Mouse (Mus musculus): ENCODE results near the gene Atp2b2.

The Atp2b2 gene

DNA sequence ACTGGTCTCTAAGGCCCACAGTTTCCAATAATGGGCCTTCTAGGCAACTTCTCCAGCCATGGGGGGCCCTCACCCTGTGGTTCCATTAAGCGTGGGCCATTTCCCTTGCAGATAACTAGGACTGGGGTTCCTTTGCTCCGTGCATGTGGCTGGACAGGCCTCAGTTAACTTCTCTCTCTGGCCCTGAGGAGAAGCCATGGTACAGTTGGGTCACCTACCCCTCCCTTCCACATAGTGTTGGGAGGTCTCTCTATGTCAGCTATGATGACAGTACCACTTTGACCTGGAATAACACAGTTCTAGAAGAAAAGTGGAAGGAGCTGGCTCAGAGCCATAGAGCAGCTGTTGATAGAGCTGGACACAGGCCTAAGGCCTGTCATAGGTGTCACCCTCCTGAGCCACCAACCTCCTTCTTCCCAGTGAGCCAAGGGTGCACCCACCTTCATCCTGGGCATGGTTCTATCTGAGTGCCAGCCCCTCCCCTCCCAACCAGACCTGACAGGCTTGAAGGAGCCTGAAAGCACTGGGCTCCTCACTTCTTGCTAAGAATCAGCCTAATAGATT, 185.0 kb downstream of the Atp2b2 start:
- no peak for DNase-seq (ENCODE audit: low read depth)

DNA sequence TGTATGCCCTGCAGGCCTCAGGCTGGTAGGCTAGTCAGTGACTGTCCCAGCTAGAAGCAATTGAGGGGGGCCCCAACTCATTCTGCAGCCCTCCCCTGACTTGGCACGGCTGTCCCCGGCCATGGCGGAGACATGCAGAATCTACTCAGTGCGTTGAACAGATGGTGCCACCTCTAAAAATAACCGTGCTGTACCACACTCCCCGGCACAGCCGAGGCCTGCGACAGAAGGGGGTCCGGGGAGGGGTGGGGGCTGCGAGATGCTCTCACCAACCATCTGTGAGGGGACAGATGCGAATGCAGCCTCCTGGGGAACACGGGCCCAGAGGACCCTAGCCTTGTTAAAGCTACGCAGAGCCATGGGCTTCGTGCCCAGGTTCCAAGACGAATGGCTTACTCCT, 185.6 kb downstream of the Atp2b2 start:
- DNase-seq (ENCODE audit: low read depth): no peak

DNA sequence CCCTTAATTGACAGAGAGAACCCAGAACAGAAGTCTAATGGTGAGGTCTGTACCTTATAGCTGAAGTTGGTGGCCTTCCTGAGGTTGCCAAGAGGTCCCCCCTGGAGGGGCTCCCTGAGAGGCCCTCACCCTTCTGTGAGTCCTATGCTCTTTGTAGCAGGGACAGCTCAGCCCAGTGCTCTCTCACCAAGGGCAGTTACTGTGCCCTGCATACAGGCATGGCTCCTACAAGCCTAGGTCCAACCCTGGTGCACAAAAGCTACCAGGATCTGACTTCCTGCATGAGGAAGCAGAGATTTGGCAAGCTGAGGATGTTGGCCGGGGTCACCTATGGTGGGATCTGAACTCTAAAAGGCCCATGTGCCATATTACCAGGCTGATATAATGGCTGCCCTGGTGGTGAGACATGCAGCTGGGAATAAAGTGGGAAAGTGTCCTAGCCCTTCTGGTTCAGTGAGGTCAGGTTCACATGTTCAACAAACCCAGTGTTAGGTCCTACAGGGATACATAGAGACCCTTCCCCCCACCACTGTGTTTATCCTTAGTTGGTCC, 186.2 kb downstream of the Atp2b2 start:
- no peak for DNase-seq (ENCODE audit: low read depth)

DNA sequence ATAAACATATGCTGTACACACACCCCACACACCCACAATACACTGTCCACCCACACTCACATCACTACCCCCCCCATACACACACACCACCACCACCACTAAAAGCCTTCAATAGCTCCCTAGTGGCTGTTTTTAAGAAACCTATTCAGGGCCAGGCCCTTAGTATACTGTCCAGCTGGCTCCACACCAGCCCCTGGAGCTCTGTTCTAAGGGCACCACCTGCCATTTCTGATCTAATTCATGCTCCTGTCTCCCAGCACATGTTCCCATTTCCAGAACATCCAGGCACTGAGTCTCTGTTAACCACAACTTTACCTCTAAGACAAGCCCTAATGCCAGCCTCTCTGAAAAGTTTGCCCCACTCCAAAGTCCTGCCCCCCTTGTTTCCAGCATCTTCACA, 186.8 kb downstream of the Atp2b2 start:
- DNase-seq (ENCODE audit: low read depth): no peak

DNA sequence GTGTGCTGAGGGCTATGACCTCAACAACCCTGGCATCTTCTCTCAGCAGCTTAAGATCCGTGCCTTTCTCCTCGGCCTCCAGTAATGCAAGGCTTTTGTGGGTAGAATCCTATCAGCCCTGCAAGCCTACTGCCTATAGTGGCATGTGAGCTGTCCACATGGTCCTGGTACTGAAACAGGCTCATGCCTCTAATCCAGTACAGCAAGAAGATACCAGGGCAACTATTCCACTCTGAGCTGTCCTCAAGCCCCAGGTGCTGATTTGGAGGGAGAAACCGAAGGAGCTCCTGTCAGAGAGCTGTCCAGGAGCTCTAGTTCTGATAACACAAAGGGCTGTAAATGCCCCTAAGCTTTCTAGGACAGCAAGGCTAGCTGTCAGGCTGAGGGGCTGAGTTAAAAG, 190.1 kb downstream of the Atp2b2 start:
- DNase-seq (ENCODE audit: low read depth): peak; percentile 92

DNA sequence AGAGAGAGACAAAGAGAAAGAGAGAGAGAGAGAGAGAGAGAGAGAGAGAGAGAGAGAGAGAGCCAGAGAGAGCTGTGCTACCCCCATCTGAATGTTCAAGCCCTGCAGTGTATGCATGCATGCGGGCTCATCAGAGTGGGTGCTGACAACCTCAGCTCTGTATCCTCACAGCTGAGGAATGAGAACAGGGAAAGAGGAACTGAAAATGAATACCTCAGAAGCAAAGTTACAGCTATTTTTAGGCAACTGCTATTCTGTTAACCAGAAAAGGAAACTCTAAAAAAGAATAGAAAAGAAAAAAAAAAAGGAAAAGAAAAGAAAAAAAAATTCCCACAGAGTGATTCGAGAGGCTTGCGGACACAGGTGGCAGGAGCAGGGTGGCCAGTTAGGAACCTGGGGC, 192.6 kb downstream of the Atp2b2 start:
- no peak for DNase-seq (ENCODE audit: low read depth)

DNA sequence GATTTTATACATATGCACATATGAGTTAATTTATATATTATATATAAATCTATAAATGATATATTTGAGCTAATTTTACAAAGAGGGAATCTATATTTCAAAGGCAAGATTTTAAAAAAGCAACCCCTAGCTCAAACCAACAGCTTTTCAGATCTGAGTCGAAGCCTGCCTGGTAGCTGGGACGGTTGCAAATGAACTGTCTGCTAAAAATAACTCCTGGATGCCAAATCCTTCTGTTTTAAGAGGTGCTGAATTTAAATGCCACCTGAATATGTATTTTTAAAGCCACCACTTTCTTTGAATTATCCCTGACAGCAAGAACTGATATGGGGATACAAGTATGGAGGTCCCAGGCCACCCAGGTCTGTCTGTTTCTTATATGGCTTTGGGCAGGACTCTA, 193.8 kb downstream of the Atp2b2 start:
- DNase-seq (ENCODE audit: low read depth): no peak

DNA sequence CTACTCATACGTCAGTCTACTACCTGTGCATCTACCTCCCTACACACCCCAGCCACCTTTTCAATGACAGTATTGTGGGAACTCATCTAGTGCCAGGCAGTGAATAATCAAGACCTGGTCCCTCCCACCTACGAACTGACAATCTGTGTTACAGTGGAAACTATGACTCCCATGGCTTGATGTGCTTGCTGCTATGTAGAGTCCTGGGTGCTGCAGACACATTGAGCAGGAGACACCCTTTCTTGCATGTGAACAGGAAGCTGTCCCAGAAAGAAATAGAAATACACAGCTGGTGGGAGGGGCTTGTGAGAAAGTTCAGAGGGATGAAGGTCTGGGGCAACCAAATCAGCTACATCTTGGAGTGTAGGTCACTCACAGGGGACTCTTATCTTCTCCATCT, 195.3 kb downstream of the Atp2b2 start:
- no peak for DNase-seq (ENCODE audit: low read depth)

DNA sequence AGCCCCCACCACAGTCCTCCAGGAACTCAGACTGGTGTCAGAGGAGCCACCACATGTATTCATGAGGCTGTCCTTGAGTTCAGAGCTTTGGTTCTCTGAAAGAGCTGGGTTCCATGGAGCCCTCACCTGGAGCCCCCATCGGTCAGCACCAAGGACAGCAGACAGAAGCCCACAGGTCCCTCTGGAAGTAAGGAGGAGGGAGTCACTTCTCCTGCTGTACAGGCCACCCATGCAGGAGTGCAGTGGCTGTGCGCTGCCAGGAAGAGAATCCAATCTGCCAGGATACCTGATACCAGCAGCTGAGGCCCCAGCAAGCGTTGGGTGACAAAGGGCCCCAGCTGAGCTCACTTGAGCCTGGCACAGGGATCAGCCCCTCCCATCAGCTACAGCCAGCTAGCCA, 199.2 kb downstream of the Atp2b2 start:
- DNase-seq (ENCODE audit: low read depth): peak; percentile 20

DNA sequence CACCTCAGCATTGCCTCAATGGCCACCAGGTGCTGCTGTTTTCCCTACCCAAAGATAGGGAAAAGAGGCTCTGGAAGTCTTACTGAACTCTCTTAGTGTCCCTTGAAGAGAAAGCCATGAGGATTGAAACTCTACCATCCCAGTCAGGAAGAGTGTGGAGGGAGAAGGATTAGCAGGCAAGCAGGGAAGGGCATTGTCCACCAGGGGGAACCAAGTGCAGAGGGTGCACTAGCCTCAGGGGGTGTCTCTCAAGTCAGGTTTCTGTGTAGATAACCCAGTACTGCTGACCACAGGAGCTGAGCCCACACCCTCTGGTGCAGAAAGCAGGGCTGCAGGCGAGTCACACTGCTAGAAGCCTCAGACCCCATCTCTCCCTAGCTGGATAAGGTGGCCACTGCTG, 203.9 kb downstream of the Atp2b2 start:
- no peak for DNase-seq (ENCODE audit: low read depth)

DNA sequence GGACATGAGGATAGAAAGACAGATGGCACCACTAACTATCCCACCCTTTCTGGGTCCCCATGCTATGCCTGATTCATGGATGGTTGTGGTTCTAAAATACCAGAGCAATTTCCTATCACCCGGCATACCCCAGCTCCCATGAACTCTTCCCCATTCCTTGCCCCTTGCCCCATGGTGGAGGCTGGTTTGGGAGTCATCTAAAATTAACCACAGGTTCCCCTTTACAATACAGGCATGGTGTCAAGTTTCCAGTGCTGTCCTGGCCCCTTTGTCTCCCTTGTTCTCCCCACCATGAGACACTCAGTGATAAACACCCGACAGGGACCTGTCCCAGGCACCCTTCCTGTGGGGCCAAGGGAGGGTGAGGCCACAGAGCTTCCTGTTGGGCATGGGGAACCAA, 204.7 kb downstream of the Atp2b2 start:
- DNase-seq (ENCODE audit: low read depth): no peak

DNA sequence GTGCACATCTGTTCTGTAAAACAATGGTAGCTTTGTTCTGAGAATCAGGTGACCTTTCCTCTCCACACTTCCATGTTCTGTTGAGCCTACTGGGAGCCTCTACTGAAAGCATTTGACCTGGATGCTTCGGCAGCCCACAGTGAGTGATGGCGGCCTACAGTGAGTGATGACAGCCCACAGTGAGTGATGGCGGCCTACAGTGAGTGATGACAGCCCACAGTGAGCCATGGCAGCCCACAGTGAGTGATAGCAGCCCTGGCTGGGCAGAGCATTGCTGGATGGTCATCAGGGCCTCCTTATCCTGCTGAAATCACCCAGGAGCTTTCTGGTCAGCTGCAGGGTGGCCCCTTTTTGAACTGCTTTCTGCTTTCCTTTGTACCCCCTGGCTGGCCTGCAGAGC, 205.9 kb downstream of the Atp2b2 start:
- peak; percentile 12 for DNase-seq (ENCODE audit: low read depth)

DNA sequence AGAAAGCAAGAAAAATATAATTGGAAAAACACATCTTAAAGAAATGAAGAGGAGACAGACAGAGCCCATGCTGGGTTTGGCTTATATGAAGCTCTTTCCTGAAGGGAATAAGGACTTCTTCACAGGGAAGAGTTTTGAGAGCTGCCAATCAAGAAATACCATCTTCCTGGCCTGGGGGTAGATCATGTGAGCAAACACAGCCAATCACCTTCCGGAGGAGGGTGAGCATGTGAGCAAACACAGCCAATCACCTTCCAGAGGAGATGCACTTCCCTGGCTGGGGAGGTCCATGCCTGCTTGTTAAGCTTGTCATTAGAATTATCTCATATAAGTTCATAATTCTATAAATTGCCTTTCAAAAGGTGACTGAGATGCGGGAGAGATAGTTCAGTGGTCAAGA, 211.9 kb downstream of the Atp2b2 start:
- no peak for DNase-seq (ENCODE audit: low read depth)

DNA sequence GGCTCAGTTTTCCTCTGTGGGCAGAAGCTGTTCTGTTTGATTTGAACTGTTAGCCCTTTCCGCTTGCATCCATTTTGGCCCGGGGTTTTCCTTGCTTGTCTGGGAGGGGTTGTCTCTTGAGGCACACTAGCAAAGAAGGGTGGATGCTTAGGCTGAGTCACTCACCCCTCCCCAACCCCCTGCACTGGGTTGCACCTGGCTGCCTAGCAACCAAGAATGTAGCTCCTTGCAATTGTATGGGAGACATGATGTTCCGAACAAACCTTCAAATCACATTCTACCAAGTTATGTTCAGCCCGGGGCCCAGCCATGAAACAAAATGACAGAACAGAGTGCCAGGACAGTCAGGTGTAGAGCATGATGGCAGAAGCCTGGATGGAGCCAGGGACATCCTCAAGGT, 215.1 kb downstream of the Atp2b2 start:
- DNase-seq (ENCODE audit: low read depth): no peak

DNA sequence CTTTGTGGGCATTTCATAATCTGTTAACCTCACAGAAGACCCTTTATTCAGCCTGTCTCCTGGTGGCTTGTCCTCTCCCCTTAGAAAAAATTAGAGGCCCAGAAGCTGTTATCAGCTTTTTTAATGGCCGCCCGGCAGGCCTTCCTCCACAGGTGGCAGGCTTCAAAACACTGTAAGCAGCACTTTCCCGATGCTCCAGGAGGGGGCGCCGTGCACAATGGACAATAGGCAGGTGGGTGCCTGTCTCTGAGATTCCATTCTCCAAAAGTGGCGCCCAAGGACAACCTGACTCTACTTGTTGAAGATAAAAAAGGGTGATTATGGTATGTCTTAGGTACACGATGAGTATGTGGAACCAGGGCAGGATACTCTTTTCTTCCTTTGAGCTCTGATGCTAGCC, 220.0 kb downstream of the Atp2b2 start:
- peak; percentile 37 for DNase-seq (ENCODE audit: low read depth)

DNA sequence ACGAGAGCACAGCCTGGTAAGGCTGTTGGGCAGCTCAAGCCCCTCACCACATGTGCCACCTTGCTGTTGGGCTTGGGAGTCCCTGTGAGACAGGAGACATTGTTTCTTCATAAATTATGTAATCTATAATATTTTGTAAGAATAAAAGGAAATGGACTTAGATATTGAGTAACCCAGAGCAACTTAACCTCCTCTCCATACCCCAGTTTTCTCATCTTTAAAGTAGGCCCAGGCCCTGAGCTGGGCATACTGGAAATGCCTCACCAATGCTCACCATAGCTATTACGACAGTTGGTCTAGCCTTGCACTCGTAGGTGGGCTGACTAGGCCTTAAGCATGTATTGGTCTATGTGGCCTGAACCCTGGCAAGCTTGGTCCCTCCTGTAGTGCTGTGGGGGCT, 225.7 kb downstream of the Atp2b2 start:
- no peak for DNase-seq (ENCODE audit: low read depth)

DNA sequence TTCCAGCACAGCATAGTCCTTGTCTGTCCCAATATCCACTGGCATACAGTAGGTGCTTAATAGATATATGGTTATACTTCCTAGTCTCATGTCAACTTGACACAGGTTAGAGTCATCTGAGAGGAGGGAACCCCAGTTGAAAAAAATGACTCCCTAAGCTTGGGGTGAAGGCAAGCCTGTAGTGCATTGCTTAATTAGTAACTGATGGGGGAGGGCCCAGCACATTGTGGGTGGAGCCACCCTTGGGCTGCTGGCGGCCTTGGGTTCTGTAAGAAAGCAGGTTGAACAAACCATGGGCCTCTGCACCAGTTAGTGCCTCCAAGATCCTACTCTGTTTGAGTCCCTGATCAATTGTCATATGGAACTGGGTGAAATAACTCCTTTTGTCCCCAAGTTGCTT, 231.0 kb downstream of the Atp2b2 start:
- DNase-seq (ENCODE audit: low read depth): no peak

DNA sequence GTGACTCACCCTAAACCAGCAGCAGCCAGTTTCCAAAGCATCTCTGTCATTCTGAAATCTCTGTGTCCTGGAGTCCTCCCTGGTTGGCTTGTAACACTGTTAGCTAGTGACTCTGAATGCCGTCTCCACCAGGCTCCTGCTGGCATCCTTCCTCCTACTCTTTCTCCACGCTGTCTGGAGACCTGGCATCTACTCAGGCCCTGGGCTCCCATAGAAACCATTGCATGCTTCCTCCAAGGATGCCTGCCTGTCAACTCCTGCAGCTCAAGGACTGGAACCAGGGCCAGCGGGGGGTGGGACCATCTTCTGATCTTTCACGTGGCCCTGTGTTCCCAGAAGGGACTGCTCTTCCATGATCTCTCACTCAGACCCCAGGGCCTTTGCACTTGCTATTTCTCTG, 231.7 kb downstream of the Atp2b2 start:
- DNase-seq (ENCODE audit: low read depth): no peak

DNA sequence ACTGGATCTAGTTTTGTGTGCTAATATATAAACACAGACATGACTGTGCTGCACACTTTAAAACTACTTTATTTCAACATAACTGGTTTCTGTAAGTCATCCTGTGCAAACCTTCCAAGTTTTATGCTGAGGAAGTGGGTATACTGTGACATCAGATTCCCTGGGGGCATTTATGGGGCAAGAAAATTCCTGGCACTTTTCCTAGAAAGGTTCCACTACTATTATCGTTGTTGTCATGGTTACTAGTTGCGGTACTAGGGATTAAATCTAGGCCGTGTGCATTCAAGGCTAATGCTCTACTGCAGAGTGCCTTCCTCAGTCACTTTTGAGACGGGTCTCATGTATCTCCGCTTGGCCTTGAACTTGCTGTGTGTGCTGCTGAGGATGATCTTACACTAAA, 236.2 kb downstream of the Atp2b2 start:
- peak; percentile 22 for DNase-seq (ENCODE audit: low read depth)

DNA sequence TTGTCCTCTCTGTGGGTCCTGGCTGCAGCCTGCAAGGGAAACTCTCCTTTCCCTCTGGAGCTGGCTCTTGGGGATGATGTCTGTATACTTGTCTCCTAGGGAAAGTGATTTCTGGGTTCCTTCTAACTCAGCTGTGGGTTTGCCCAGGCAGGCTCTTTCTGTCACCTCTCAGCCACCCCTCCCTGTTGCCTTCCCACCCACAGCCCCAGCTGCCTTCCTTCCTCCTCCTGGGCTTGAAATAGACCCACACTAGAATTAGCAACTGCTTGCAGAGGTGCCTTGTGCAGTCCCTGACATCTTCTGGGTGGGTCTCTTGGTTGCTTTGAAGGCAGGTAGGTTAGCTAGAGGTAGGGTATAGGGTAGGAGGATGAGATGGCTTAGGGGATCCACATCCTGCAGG, 241.2 kb downstream of the Atp2b2 start:
- no peak for DNase-seq (ENCODE audit: low read depth)

DNA sequence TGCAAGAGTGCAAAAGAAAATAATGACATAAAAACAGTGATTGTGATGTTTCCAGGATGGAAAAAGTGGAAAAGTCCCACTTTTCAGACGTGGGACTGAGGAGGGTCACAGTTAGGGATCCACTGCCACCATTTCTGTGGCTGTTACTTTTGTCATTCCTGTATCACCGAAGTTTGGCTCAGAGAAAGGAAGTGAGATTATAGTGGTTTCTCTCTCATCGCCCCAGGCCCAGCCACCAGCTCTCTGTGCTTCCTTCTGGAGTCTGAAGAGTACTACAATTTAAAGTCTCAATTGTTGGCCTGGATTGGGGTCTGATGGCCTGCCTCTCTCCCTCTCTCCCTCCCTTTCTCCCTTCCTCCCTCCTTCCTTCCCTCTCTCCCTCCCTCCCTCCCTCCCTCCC, 242.5 kb downstream of the Atp2b2 start:
- DNase-seq (ENCODE audit: low read depth): no peak

DNA sequence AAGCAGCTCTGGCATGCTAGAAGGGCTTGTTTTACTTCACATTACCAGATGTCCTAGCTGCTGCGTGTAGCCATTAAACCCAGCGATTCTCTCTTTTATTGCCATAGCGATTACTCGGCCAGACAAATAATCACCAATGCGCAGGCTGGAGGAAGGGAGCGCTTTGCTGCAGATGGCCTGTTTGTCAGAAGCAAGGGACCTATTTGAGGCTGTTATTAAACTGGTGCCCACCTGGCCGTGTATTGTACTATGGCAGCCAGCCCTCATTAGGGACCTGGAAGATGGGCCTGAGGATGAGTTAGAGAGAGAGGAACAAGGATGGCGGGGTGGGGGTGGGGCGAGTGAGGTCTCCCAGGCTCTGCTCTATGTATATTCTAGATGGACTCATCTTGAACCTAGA, 243.1 kb downstream of the Atp2b2 start:
- DNase-seq (ENCODE audit: low read depth): no peak

DNA sequence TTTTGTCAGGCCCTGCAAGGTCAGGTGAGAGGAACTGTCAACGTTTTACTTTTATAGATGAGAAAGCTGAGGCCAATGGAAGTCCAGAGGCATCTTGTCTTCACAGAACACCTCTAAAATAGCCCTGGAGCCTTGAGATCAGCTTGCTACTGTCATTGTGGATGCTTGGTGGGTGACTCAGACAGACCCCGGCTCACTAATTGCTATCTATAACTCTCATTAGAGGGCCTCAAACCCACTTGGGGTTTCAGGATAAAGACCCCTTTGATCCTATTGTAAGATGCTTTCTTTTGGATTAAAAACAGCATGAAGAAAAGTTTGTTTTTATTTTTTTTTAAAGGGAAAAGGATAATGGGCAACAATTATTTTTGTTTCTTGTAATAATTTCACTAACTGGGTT, 243.5 kb downstream of the Atp2b2 start:
- DNase-seq (ENCODE audit: low read depth): no peak

DNA sequence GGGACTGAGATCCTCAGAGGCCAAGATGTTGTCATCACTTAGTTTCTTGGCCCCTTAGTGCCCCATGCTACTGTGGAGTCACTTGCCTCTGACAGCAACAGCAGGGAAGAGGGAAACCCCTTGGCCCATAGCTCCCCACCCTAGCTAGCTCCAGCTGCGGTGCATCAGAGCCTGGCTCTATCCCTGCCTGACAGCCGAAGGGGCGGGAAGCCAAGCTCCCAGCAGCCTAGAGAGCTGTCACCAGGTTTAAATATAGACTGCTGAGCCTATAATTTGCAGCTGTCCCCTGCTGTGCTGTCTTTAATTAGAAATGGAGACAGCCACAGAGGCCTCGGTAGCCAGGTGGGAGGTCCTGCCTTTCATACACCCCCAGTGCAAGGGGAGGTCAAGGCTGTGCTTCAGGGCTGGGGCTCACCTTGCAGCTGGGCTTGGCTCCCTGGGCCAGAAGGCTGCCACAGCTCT, 247.1 kb downstream of the Atp2b2 start:
- peak; percentile 38 for DNase-seq (ENCODE audit: low read depth)

DNA sequence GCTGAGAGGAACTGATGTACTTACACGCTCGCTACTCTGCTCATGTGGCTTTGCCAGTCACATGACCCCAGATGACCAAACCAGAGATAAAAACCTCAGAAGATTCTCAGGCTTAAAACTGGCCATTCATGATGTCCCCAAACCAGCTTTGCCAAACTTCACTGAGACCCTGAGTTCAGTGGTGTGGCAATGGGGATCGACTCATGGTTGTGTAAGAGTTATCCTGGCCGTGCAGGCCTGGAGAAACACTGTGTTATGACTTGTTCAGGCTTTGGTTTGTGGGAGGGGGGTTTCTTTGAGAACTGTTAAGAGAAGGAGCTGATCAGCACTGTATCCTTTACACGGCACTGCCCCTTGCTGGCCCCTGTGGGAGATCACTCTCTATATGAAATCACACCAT, 250.0 kb downstream of the Atp2b2 start:
- no peak for DNase-seq (ENCODE audit: low read depth)

All from NIH3T3 (cell line).